24 mouse cellular contexts compared by ENCODE assay signal in genomic region chr4:7913191-7913590, GRCm38 (mm10).
DNase-seq lines count a peak whose midpoint lies in the region; ATAC-seq lines count a peak whose summit lies in the region.
"Had no signal": no experiment of that assay in that cellular context is flagged by ENCODE, and none has a peak within 500 bp of the region (broad histone marks: within the 10 kb centered on the region; RNA-seq: fewer than 3 reads in every experiment).

No protein-coding gene starts in this region.

- no peaks in the 10 kb centered on the region for H3K4me1 ChIP-seq in liver, embryonic 11.5 days (replicated peaks; ENCODE audit: control insufficient read depth, insufficient read depth, low read length)
- H3K4me1 ChIP-seq: embryonic facial prominence, embryonic 10.5 days; embryonic facial prominence, embryonic 12.5 days; forebrain, embryonic 10.5 days; forebrain, embryonic 12.5 days had no signal

- no peak overlapping the region for H3K4me3 ChIP-seq in liver, embryonic 11.5 days (ENCODE audit: low read depth, low read length)
- H3K4me3 ChIP-seq: embryonic facial prominence, embryonic 10.5 days; embryonic facial prominence, embryonic 12.5 days; forebrain, embryonic 10.5 days; forebrain, embryonic 12.5 days had no signal

- H3K9ac ChIP-seq in liver, embryonic 11.5 days (ENCODE audit: low read depth, low read length) = no peak overlapping the region
- H3K9ac ChIP-seq: embryonic facial prominence, embryonic 12.5 days; forebrain, embryonic 12.5 days had no signal

- H3K27me3 ChIP-seq in liver, embryonic 11.5 days (replicated peaks; ENCODE audit: control insufficient read depth, insufficient read depth, low read length) = no peaks in the 10 kb centered on the region
- H3K27me3 ChIP-seq: embryonic facial prominence, embryonic 12.5 days; forebrain, embryonic 12.5 days had no signal

- peak; percentile 48 for ATAC-seq in CD4-positive, CD25-positive, alpha-beta regulatory T cell, adult 4 months
- peak; percentile 20 for ATAC-seq in activated CD4-positive, CD25-positive, alpha-beta regulatory T cell, adult 4 months
- ATAC-seq in inflammation-experienced regulatory T-cells, adult 6 months = peak; percentile 49
- ATAC-seq in erythroid progenitor cell, adult 5-6 weeks (replicated peaks; ENCODE audit: low FRiP score, poor library complexity, severe bottlenecking) = no peak
- no peak for ATAC-seq in liver, embryonic 11.5 days (replicated peaks; ENCODE audit: low FRiP score)
- ATAC-seq: forebrain, embryonic 14.5 days; forebrain, embryonic 16.5 days; Patski had no signal

- no peaks in the 10 kb centered on the region for H3K36me3 ChIP-seq in liver, embryonic 11.5 days (ENCODE audit: control insufficient read depth, insufficient read depth, low read length)
- H3K36me3 ChIP-seq: embryonic facial prominence, embryonic 10.5 days; embryonic facial prominence, embryonic 12.5 days; forebrain, embryonic 10.5 days; forebrain, embryonic 12.5 days; G1E had no signal

- no peak overlapping the region for H3K4me2 ChIP-seq in liver, embryonic 11.5 days
- H3K4me2 ChIP-seq: embryonic facial prominence, embryonic 12.5 days; forebrain, embryonic 12.5 days had no signal

- WGBS in liver, embryonic 11.5 days = 83% methylated on average over 2 of the region's 2 CpGs

- H3K9me3 ChIP-seq in liver, embryonic 11.5 days (ENCODE audit: control insufficient read depth, low read length) = no peaks in the 10 kb centered on the region
- H3K9me3 ChIP-seq: embryonic facial prominence, embryonic 10.5 days; embryonic facial prominence, embryonic 12.5 days; forebrain, embryonic 10.5 days; forebrain, embryonic 12.5 days; G1E had no signal

- no peak overlapping the region for H3K27ac ChIP-seq in liver, embryonic 11.5 days (ENCODE audit: low read depth, low read length)
- H3K27ac ChIP-seq: embryonic facial prominence, embryonic 10.5 days; embryonic facial prominence, embryonic 12.5 days; forebrain, embryonic 10.5 days; forebrain, embryonic 12.5 days had no signal

- DNase-seq in CD4-positive helper T cell, adult 2 months (ENCODE audit: low read depth, low spot score) = peak; percentile 7
- no peak for DNase-seq in retina, embryonic 14.5 days (ENCODE audit: low spot score)
- DNase-seq in liver, embryonic 11.5 days (ENCODE audit: low spot score) = no peak
- DNase-seq: adrenal gland, adult 2 months; adrenal gland, postnatal 10 days; adrenal gland, postnatal 25 days; B cell, adult 2 months; cerebellum, adult 11-12 months; cerebellum, adult 2 months; cerebellum, adult 9-10 months; cerebellum, postnatal 10 days; cerebellum, postnatal 25 days had no signal

Comparison
In these comparisons a context has a peak if more than half of its experiments do, and no peak if none do; other contexts are left out.
1. ATAC-seq: peak in CD4-positive, CD25-positive, alpha-beta regulatory T cell, adult 4 months (single experiment), activated CD4-positive, CD25-positive, alpha-beta regulatory T cell, adult 4 months (single experiment) and inflammation-experienced regulatory T-cells, adult 6 months (single experiment); none in erythroid progenitor cell, adult 5-6 weeks (single experiment) and liver, embryonic 11.5 days (single experiment).